Mouse (Mus musculus) heart, adult 2 months (tissue): ENCODE data around the gene Heatr4. TPM values are rescaled to one million over a fixed set of nuclear protein-coding genes. Genes with fewer than 3 reads are reported as not detected.
"Not testable (repeated sequence)": the region's sequence is repeated elsewhere in the genome, so short reads cannot be mapped to it uniquely, and the experiment has no call there.

Experiments used
- DNase-seq, 2 experiments: peaks; one replicate each; pipeline ENCODE4 v3.0.0; 2021
- H3K27ac ChIP-seq: fragments of 200-600 bp; 2 replicates; pipeline ENCODE4 v1.8.1; 2022
- H3K27me3 ChIP-seq: fragments of 200-500 bp; 2 replicates; pipeline ENCODE4 v1.6.1; 2012; ENCODE audit warnings: mild to moderate bottlenecking, low read length, inconsistent platforms, mixed read lengths; ENCODE audit not compliant: control insufficient read depth, insufficient read depth
- H3K36me3 ChIP-seq: fragments of 200-500 bp; 2 replicates; pipeline ENCODE4 v1.6.1; 2012; ENCODE audit warnings: low read length, inconsistent platforms; ENCODE audit not compliant: control insufficient read depth, insufficient read depth
- H3K4me1 ChIP-seq: fragments of 200-500 bp; 2 replicates; pipeline ENCODE4 v1.6.1; 2011; ENCODE audit warnings: low read length; ENCODE audit not compliant: control insufficient read depth, insufficient read depth
- H3K4me3 ChIP-seq: fragments of 200-600 bp; 2 replicates; pipeline ENCODE4 v1.8.1; 2022
- H3K79me2 ChIP-seq: fragments of 200-500 bp; replicated peaks from 2 replicates; pipeline ENCODE4 v1.6.1; 2012; ENCODE audit warnings: mild to moderate bottlenecking, inconsistent platforms, low read length, moderate library complexity, mixed read lengths; ENCODE audit not compliant: control insufficient read depth, insufficient read depth
- H3K9ac ChIP-seq: fragments of 200-500 bp; 2 replicates; pipeline ENCODE4 v1.6.1; 2012; ENCODE audit warnings: low read depth, mild to moderate bottlenecking, control low read depth, inconsistent platforms, low read length, mixed read lengths
- CTCF ChIP-seq: fragments of 200-600 bp; IDR thresholded peaks from 2 replicates; pipeline ENCODE4 v1.8.1; 2022; ENCODE audit warnings: antibody characterized with exemption, mild to moderate bottlenecking, moderate library complexity
- EP300 ChIP-seq: fragments of 200-500 bp; IDR thresholded peaks from 2 replicates; pipeline ENCODE4 v1.6.1; 2011; ENCODE audit warnings: low read depth, low read length, control low read depth; ENCODE audit not compliant: insufficient read depth
- POLR2A ChIP-seq: fragments of 200-500 bp; IDR thresholded peaks from 2 replicates; pipeline ENCODE4 v1.6.1; 2011; ENCODE audit warnings: mild to moderate bottlenecking, low read depth, low read length, control low read depth; ENCODE audit not compliant: insufficient read depth
- WGBS: fragments of 180-500 bp; shearing (Covaris S2); methylation state at CpG from one replicate; pipeline ENCODE4 v1.1.7; 2018; 5-methylcytosine and 5-hydroxymethylcytosine counted together
- intact Hi-C: fragments of 180-260 bp; cut with DNase I; formaldehyde crosslinking; loops from one replicate; pipeline ENCODE4 v1.15.1; 2025
- polyA plus RNA-seq: library from polyadenylated mRNA; depleted of rRNA; stranded (reverse); fragments of >200 nt; gene quantifications from 2 replicates; pipeline ENCODE4 v1.2.3, GENCODE M21; 2012
- total RNA-seq, 2 experiments: library from RNA; stranded (reverse); gene quantifications; 2 replicates each; pipeline ENCODE4 v1.2.3; 2021

Heatr4 gene
- total and polyA plus RNA-seq, 3 experiments: not detected

DNA sequence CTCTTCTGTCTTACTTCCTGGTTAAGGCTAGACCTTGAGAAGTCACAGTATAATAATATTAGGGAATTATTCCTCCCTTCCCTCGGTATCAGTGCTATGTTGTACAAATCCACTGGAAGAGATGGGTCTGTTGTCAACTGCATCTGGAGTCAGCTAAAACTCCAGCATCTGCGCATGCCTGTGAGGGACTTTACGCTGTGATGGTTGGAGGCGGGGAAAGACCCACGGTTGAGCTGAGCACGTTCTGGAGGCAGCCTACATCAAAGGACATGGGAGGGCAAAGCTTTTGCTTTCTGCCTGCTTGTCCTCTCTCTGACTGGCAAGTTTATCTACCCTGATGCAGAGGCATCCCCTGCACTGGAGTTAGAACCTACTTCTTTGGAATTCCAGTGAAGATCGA lies 41.2 kb upstream of the Heatr4 start:
- no peak overlapping the region for H3K4me3 ChIP-seq
- H3K36me3 ChIP-seq: no peaks in the 10 kb centered on the region
- H3K9ac ChIP-seq: no peak overlapping the region
- intact Hi-C loops: no loop called here
- no peak for DNase-seq
- H3K27ac ChIP-seq: no peak overlapping the region
- no peaks in the 10 kb centered on the region for H3K79me2 ChIP-seq
- no peaks in the 10 kb centered on the region for H3K27me3 ChIP-seq
- H3K4me1 ChIP-seq: no peaks in the 10 kb centered on the region
- 86% methylated on average over 7 of the region's 7 CpGs for WGBS
- no peak for TF ChIP-seq POLR2A
- no peak for TF ChIP-seq CTCF
- TF ChIP-seq EP300: no peak

DNA sequence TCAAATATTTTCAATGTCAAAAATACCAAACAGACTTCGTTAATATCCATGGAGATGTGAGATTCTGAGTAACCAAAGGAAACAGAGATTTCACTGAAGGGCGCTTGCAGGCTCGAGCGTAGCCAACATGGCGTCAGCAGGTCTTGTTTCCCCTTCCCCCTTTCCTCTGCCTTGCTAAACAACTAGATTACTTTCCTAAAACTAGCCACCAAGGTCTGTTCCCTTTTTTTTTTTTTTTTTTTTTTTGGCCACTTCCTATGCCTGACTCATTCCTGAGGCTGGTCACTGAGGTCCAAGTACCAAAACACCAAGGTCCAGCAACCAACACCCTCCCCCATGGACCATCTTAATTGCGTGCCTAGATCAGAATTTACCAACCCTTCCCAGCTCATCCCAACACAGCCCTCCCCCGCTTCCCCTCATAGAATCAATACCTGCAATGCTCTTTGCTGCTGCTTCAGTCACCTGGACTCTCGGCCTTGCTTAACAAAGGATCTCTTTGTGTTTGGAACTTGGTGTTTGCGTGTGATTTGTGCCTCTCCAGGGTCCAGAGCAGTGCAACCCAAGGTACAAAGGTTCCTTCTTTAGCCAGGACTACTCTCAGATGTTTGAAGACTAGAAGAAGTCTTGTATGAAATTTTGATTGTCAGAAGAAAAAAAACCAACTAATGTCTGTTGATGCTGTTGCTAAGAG lies 38.5 kb upstream of the Heatr4 start:
- no peak for DNase-seq
- no peak overlapping the region for H3K27ac ChIP-seq
- H3K27me3 ChIP-seq: no peaks in the 10 kb centered on the region
- no peak overlapping the region for H3K4me3 ChIP-seq
- no peak for TF ChIP-seq CTCF
- no peak for TF ChIP-seq EP300
- no peak for TF ChIP-seq POLR2A
- H3K4me1 ChIP-seq: no peaks in the 10 kb centered on the region
- no peaks in the 10 kb centered on the region for H3K79me2 ChIP-seq
- 82% methylated on average over 9 of the region's 9 CpGs for WGBS
- no peaks in the 10 kb centered on the region for H3K36me3 ChIP-seq
- no peak overlapping the region for H3K9ac ChIP-seq
- intact Hi-C loops: no loop called here

DNA sequence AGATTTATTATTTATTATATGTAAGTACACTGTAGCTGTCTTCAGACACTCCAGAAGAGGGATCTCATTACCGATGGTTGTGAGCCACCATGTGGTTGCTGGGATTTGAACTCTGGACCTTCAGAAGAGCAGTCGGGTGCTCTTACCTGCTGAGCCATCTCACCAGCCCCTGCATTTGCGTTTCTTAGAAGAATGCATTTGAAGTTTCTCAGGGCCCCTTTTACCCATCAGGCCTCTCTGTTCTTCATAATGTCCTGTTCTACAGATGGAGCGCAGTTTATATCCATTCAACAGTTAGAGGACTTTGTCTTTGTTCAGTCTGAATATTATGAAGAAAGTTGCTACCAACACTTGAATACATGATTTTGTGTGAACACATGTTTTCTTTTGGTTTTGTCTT lies 37.6 kb upstream of the Heatr4 start:
- 97% methylated on average over 4 of the region's 4 CpGs for WGBS
- intact Hi-C loops, DNase-seq, H3K27ac ChIP-seq, H3K4me1 ChIP-seq, H3K9ac ChIP-seq, H3K36me3 ChIP-seq, H3K27me3 ChIP-seq, H3K79me2 ChIP-seq, H3K4me3 ChIP-seq: not testable (repeated sequence)

DNA sequence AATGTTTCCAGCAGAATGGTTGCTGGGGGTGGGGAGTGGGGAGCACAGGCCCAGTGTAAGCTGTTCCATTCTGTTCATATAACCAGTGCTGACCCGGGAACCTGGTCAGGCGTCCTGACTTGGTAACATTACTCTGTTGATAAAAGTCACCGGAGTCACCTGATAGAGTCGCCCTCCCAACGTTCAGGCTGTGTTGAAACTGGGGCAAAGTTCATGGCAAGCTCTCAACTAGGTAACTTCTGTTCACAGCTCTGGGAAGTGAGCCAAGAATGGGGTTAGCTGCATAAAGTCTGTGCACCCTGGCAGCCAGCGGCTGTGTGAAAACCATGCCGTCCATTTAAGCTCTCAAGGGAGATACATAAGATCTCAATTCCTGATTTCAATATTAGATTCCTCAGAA lies 35.9 kb upstream of the Heatr4 start:
- not testable (repeated sequence) for H3K27ac ChIP-seq

DNA sequence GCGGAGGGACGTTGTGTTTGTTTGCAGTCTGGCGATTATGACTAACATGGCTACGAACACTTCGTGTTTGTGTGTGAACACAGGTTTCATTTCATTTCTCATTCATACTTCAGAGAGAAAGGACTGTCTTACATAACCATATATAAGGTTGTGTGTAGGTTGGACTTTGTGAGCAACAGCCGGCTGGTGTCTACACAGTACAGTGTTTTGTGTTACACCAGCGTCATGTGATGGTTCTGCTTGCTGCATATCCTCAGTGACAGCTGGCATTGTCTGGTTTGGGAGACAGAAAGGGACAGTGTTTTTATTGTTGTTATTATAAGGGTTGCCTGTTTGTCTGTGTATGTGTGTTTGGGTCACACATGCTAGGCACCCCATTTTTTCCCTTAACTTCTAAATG lies 29.0 kb upstream of the Heatr4 start:
- Histone ChIP-seq H3K79me2 (no peaks in the 10 kb centered on the region), H3K27me3 (no peaks in the 10 kb centered on the region), H3K4me3 (no peak overlapping the region), H3K36me3 (no peaks in the 10 kb centered on the region), H3K27ac (no peak overlapping the region), H3K9ac (no peak overlapping the region), H3K4me1 (peaks cover 2% of the 10 kb centered on the region)
- 92% methylated on average over 7 of the region's 7 CpGs for WGBS
- TF ChIP-seq CTCF: no peak
- no peak for TF ChIP-seq POLR2A
- TF ChIP-seq EP300: no peak
- intact Hi-C loops: no loop called here
- no peak for DNase-seq

More for the DNA sequence above, 35.9 kb upstream of the Heatr4 start:
- H3K4me1 ChIP-seq, H3K27me3 ChIP-seq, intact Hi-C loops, H3K36me3 ChIP-seq, H3K79me2 ChIP-seq, H3K4me3 ChIP-seq, H3K9ac ChIP-seq: not testable (repeated sequence)
- DNase-seq: peak; percentile 53 to 82
- TF ChIP-seq EP300: peak; percentile 77; the same call in 1 of the 2 replicates
- WGBS: 5% methylated on average over 7 of the region's 7 CpGs

DNA sequence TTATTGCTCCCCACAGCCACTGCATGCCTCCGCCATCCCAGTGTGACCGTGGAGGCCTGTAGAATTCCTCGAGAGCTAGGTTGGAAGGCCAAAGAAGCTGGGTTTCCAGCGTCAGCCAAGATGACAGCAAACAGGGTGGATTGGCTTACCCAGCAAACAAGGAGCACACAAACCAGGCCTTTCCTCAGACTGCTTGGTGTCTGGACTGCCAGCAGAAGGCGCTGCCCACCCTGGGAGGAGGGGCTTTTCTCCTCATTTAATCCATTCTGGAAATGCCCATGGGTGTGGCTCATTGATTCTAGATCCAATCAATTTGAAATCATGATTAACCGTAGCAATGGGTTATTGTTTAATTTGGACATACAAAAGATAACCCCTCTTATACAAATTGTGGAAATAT lies 28.5 kb upstream of the Heatr4 start:
- TF ChIP-seq CTCF: 0 out of 2 replicates have a peak, but pooled peaks have one; percentile 15
- TF ChIP-seq EP300: no peak
- no peak for TF ChIP-seq POLR2A
- intact Hi-C loops: no loop called here
- 72% methylated on average over 6 of the region's 6 CpGs for WGBS
- no peak overlapping the region for H3K4me3 ChIP-seq
- no peaks in the 10 kb centered on the region for H3K79me2 ChIP-seq
- H3K4me1 ChIP-seq: peaks cover 2% of the 10 kb centered on the region
- H3K27me3 ChIP-seq: no peaks in the 10 kb centered on the region
- no peak overlapping the region for H3K27ac ChIP-seq
- H3K9ac ChIP-seq: no peak overlapping the region
- DNase-seq: no peak
- no peaks in the 10 kb centered on the region for H3K36me3 ChIP-seq
